Mouse (Mus musculus): ENCODE data around the gene Pkp2. TPM values are rescaled to one million over a fixed set of nuclear protein-coding genes. Genes with fewer than 3 reads are reported as not detected.
A peak's percentile ranks its signal among the peaks of the same experiment; 100 is the strongest.
"Not testable (repeated sequence)": the region's sequence is repeated elsewhere in the genome, so short reads cannot be mapped to it uniquely, and the experiment has no call there.

Gene Pkp2
- polyA plus RNA-seq (2012; fragmentation: generic; extraction: Trizol) = 30.0 TPM
- long read RNA-seq, experiment 1, transcript Pkp2-201 (13 exons, 2,918 nt) = major isoform, 20 of 27 reads
- long read RNA-seq, experiment 1, partial matches to known transcripts = 4 of 27 reads
- long read RNA-seq, experiment 1, other reads (novel, unspliced or antisense) = 3 of 27 reads
- long read RNA-seq, experiment 2, transcript Pkp2-201 (13 exons, 2,918 nt) = major isoform, 575 of 609 reads
- long read RNA-seq, experiment 2, partial matches to known transcripts = 13 of 609 reads
- long read RNA-seq, experiment 2, other reads (novel, unspliced or antisense) = 16 of 609 reads

GRCm38 (mm10) chr16:16213079-16213760, at the start of gene Pkp2:
Gene Pkp2, plus strand, starts transcription at chr16:16213318.
- H3K27me3 ChIP-seq (ENCODE audit: control insufficient read depth, insufficient read depth, insufficient read length) = no peaks in the 10 kb centered on the region
- H3K79me3 ChIP-seq (ENCODE audit: low read depth) = peaks cover 9% of the 10 kb centered on the region
- peak within 1 kb of the TSS; percentile 83 for H3ac ChIP-seq (ENCODE audit: control insufficient read depth, insufficient read length, low read depth)
- no peaks in the 10 kb centered on the region for H3K36me3 ChIP-seq (ENCODE audit: control insufficient read depth, insufficient read depth)
- peaks cover 31% of the 10 kb centered on the region for H3K79me2 ChIP-seq (ENCODE audit: control insufficient read depth, insufficient read depth)
- H3K4me3 ChIP-seq (ENCODE audit: insufficient read depth, poor library complexity, severe bottlenecking) = peak within 1 kb of the TSS; percentile 55
- TF ChIP-seq FOSL1 (IDR thresholded peaks at IDR 0.05; ENCODE audit: insufficient read depth, low read length, poor library complexity, severe bottlenecking) (no peak), MAX (IDR thresholded peaks at IDR 0.05) (no peak), MYOG (IDR thresholded peaks at IDR 0.05; ENCODE audit: control insufficient read depth, extremely low read depth, insufficient read length) (no peak), MYOD1 (IDR thresholded peaks at IDR 0.05; ENCODE audit: control insufficient read depth, insufficient read length, low read depth) (no peak), CEBPB (IDR thresholded peaks at IDR 0.05; ENCODE audit: low read depth) (no peak), CTCF (IDR thresholded peaks at IDR 0.05; ENCODE audit: control insufficient read depth, insufficient read depth, insufficient read length) (no peak), USF1 (IDR thresholded peaks at IDR 0.05; ENCODE audit: low read depth) (no peak)

GRCm38 (mm10) chr16:16197374-16197773, 15.7 kb upstream of the Pkp2 start:
- H3K27me3 ChIP-seq (ENCODE audit: control insufficient read depth, insufficient read depth, insufficient read length) = no peaks in the 10 kb centered on the region
- TF ChIP-seq CEBPB (IDR thresholded peaks at IDR 0.05; ENCODE audit: low read depth) (no peak), CTCF (IDR thresholded peaks at IDR 0.05; ENCODE audit: control insufficient read depth, insufficient read depth, insufficient read length) (no peak), USF1 (IDR thresholded peaks at IDR 0.05; ENCODE audit: low read depth) (no peak), MAX (IDR thresholded peaks at IDR 0.05) (no peak), MYOD1 (IDR thresholded peaks at IDR 0.05; ENCODE audit: control insufficient read depth, insufficient read length, low read depth) (no peak), FOSL1 (IDR thresholded peaks at IDR 0.05; ENCODE audit: insufficient read depth, low read length, poor library complexity, severe bottlenecking) (no peak), MYOG (IDR thresholded peaks at IDR 0.05; ENCODE audit: control insufficient read depth, extremely low read depth, insufficient read length) (no peak)

GRCm38 (mm10) chr16:16201991-16202390, 11.1 kb upstream of the Pkp2 start:
- not testable (repeated sequence) for H3K36me3 ChIP-seq (ENCODE audit: control insufficient read depth, insufficient read depth); H3K4me3 ChIP-seq (ENCODE audit: insufficient read depth, poor library complexity, severe bottlenecking); H3ac ChIP-seq (ENCODE audit: control insufficient read depth, insufficient read length, low read depth); H3K79me2 ChIP-seq (ENCODE audit: control insufficient read depth, insufficient read depth); H3K79me3 ChIP-seq (ENCODE audit: low read depth); H3K27me3 ChIP-seq (ENCODE audit: control insufficient read depth, insufficient read depth, insufficient read length)
- TF ChIP-seq CTCF (IDR thresholded peaks at IDR 0.05; ENCODE audit: control insufficient read depth, insufficient read depth, insufficient read length) = peak; percentile 10

More at GRCm38 (mm10) chr16:16197374-16197773, 15.7 kb upstream of the Pkp2 start:
- H3ac ChIP-seq (ENCODE audit: control insufficient read depth, insufficient read length, low read depth) = no peak overlapping the region
- H3K36me3 ChIP-seq (ENCODE audit: control insufficient read depth, insufficient read depth) = no peaks in the 10 kb centered on the region
- H3K4me3 ChIP-seq (ENCODE audit: insufficient read depth, poor library complexity, severe bottlenecking) = no peak overlapping the region
- H3K79me2 ChIP-seq (ENCODE audit: control insufficient read depth, insufficient read depth) = no peaks in the 10 kb centered on the region
- H3K79me3 ChIP-seq (ENCODE audit: low read depth) = no peaks in the 10 kb centered on the region

GRCm38 (mm10) chr16:16204648-16205047, 8.5 kb upstream of the Pkp2 start:
- no peaks in the 10 kb centered on the region for H3K79me3 ChIP-seq (ENCODE audit: low read depth)
- no peaks in the 10 kb centered on the region for H3K79me2 ChIP-seq (ENCODE audit: control insufficient read depth, insufficient read depth)
- TF ChIP-seq FOSL1 (IDR thresholded peaks at IDR 0.05; ENCODE audit: insufficient read depth, low read length, poor library complexity, severe bottlenecking) (no peak), MYOD1 (IDR thresholded peaks at IDR 0.05; ENCODE audit: control insufficient read depth, insufficient read length, low read depth) (no peak)
- no peaks in the 10 kb centered on the region for H3K36me3 ChIP-seq (ENCODE audit: control insufficient read depth, insufficient read depth)
- no peak overlapping the region for H3ac ChIP-seq (ENCODE audit: control insufficient read depth, insufficient read length, low read depth)
- H3K4me3 ChIP-seq (ENCODE audit: insufficient read depth, poor library complexity, severe bottlenecking) = no peak overlapping the region
- H3K27me3 ChIP-seq (ENCODE audit: control insufficient read depth, insufficient read depth, insufficient read length) = no peaks in the 10 kb centered on the region

GRCm38 (mm10) chr16:16212723-16213078, 417 bp upstream of the Pkp2 start:
- Histone ChIP-seq H3K79me2 (ENCODE audit: control insufficient read depth, insufficient read depth) (peaks cover 26% of the 10 kb centered on the region), H3K79me3 (ENCODE audit: low read depth) (peaks cover 5% of the 10 kb centered on the region), H3ac (ENCODE audit: control insufficient read depth, insufficient read length, low read depth) (no peak overlapping the region), H3K36me3 (ENCODE audit: control insufficient read depth, insufficient read depth) (no peaks in the 10 kb centered on the region), H3K4me3 (ENCODE audit: insufficient read depth, poor library complexity, severe bottlenecking) (no peak overlapping the region), H3K27me3 (ENCODE audit: control insufficient read depth, insufficient read depth, insufficient read length) (no peaks in the 10 kb centered on the region)
- no peak for TF ChIP-seq MYOG (IDR thresholded peaks at IDR 0.05; ENCODE audit: control insufficient read depth, extremely low read depth, insufficient read length)
- TF ChIP-seq CEBPB (IDR thresholded peaks at IDR 0.05; ENCODE audit: low read depth) = no peak
- TF ChIP-seq FOSL1 (IDR thresholded peaks at IDR 0.05; ENCODE audit: insufficient read depth, low read length, poor library complexity, severe bottlenecking) = no peak
- TF ChIP-seq MAX (IDR thresholded peaks at IDR 0.05) = no peak
- no peak for TF ChIP-seq MYOD1 (IDR thresholded peaks at IDR 0.05; ENCODE audit: control insufficient read depth, insufficient read length, low read depth)
- TF ChIP-seq CTCF (IDR thresholded peaks at IDR 0.05; ENCODE audit: control insufficient read depth, insufficient read depth, insufficient read length) = no peak
- no peak for TF ChIP-seq USF1 (IDR thresholded peaks at IDR 0.05; ENCODE audit: low read depth)

Data from C2C12 (cell line).